Mouse (Mus musculus): ENCODE measurements at regions not wholly inside any gene's neighbourhood (a gene's known extent, or its start where the extent isn't known, plus 50 kb on each side); places are given as distances from the start of the nearest gene placed in this dataset.
"Not testable (repeated sequence)": the region's sequence is repeated elsewhere in the genome, so short reads cannot be mapped to it uniquely, and the experiment has no call there.

- no peak for DNase-seq (ENCODE audit: low spot score)
Measured at GRCm38 (mm10) chr4:153616058-153616457, 133.4 kb upstream of the Ajap1 start.

- DNase-seq (ENCODE audit: low spot score): no peak
Measured at GRCm38 (mm10) chr4:153616938-153617337, 134.3 kb upstream of the Ajap1 start.

GRCm38 (mm10) chr4:153620871-153621270 is 138.3 kb upstream of the Ajap1 start:
- DNase-seq (ENCODE audit: low spot score): no peak

GRCm38 (mm10) chr4:153631161-153631560 is 148.6 kb upstream of the Ajap1 start:
- no peak for DNase-seq (ENCODE audit: low spot score)

GRCm38 (mm10) chr4:153632056-153632455 is 149.4 kb upstream of the Ajap1 start:
- no peak for DNase-seq (ENCODE audit: low spot score)

- DNase-seq (ENCODE audit: low spot score): no peak
Measured at GRCm38 (mm10) chr4:153632551-153632950, 149.9 kb upstream of the Ajap1 start.

GRCm38 (mm10) chr4:153633260-153633659 is 150.6 kb upstream of the Ajap1 start:
- DNase-seq (ENCODE audit: low spot score): no peak

GRCm38 (mm10) chr4:153634221-153634881 is 151.7 kb upstream of the Ajap1 start:
- no peak for DNase-seq (ENCODE audit: low spot score)

GRCm38 (mm10) chr4:153637989-153638388 is 155.4 kb upstream of the Ajap1 start:
- DNase-seq (ENCODE audit: low spot score): no peak

- no peak for DNase-seq (ENCODE audit: low spot score)
Measured at GRCm38 (mm10) chr4:153651849-153652248, 169.2 kb upstream of the Ajap1 start.

- DNase-seq (ENCODE audit: low spot score): no peak
Measured at GRCm38 (mm10) chr4:153652841-153653240, 170.2 kb upstream of the Ajap1 start.

GRCm38 (mm10) chr4:153662731-153663130 is 180.1 kb upstream of the Ajap1 start:
- no peak for DNase-seq (ENCODE audit: low spot score)

GRCm38 (mm10) chr4:153666626-153667236 is 184.1 kb upstream of the Ajap1 start:
- DNase-seq (ENCODE audit: low spot score): not testable (repeated sequence)

- DNase-seq (ENCODE audit: low spot score): peak; percentile 22
Measured at GRCm38 (mm10) chr4:153669070-153669469, 186.5 kb upstream of the Ajap1 start.

- DNase-seq (ENCODE audit: low spot score): peak; percentile 24
Measured at GRCm38 (mm10) chr4:153670216-153670615, 187.6 kb upstream of the Ajap1 start.

GRCm38 (mm10) chr4:153675431-153675830 is 192.8 kb upstream of the Ajap1 start:
- DNase-seq (ENCODE audit: low spot score): no peak

- no peak for DNase-seq (ENCODE audit: low spot score)
Measured at GRCm38 (mm10) chr4:153679151-153679550, 196.5 kb upstream of the Ajap1 start.

GRCm38 (mm10) chr4:153688441-153688840 is 205.8 kb upstream of the Ajap1 start:
- DNase-seq (ENCODE audit: low spot score): no peak

GRCm38 (mm10) chr4:153693881-153694280 is 211.3 kb upstream of the Ajap1 start:
- DNase-seq (ENCODE audit: low spot score): no peak

- no peak for DNase-seq (ENCODE audit: low spot score)
Measured at GRCm38 (mm10) chr4:153696426-153697040, 213.9 kb upstream of the Ajap1 start.

GRCm38 (mm10) chr4:153707218-153707617 is 224.6 kb upstream of the Ajap1 start:
- DNase-seq (ENCODE audit: low spot score): no peak

GRCm38 (mm10) chr4:153714995-153715645 is 232.5 kb upstream of the Ajap1 start:
- no peak for DNase-seq (ENCODE audit: low spot score)

GRCm38 (mm10) chr4:153717273-153717672 is 234.7 kb upstream of the Ajap1 start:
- DNase-seq (ENCODE audit: low spot score): no peak

All from c-Kit-positive CD71-positive TER-119-positive erythroid progenitor cells, embryonic 14.5 days (primary cell).